Mouse (Mus musculus): ENCODE results near the gene Hist1h2bg. TPM values are rescaled to one million over a fixed set of nuclear protein-coding genes. Genes with fewer than 3 reads are reported as not detected.

The Hist1h2bg gene
- polyA plus RNA-seq, 1 experiment, result 25.1 TPM

Other genes with a start within 250 kb of the Hist1h2bg start
- 22.2 and 24.3 TPM in 2 replicates for gene Zfp322a, start 202.2 kb upstream of the Hist1h2bg start, polyA plus RNA-seq (2012; rRNA removed)
- gene Abt1, start 147.5 kb upstream of the Hist1h2bg start, polyA plus RNA-seq (2012; rRNA removed), result 8.5 and 9.1 TPM in 2 replicates
- 0.06 and 0.07 TPM in 2 replicates for gene Btn1a1, start 105.5 kb upstream of the Hist1h2bg start, polyA plus RNA-seq (2012; rRNA removed)
- 0.04 and 0.11 TPM in 2 replicates for gene Btn2a2, start 82.5 kb upstream of the Hist1h2bg start, polyA plus RNA-seq (2012; rRNA removed)
- 14.7 and 20.5 TPM in 2 replicates for gene Hist1h4h, start 40.3 kb upstream of the Hist1h2bg start, polyA plus RNA-seq (2012; rRNA removed)
- 187 and 225 TPM in 2 replicates for gene Hist1h2af, start 37.5 kb upstream of the Hist1h2bg start, polyA plus RNA-seq (2012; rRNA removed)
- gene Hist1h3g, start 36.0 kb upstream of the Hist1h2bg start, polyA plus RNA-seq (2012; rRNA removed), result 16.6 and 25.3 TPM in 2 replicates
- gene Hist1h2bh, start 28.0 kb upstream of the Hist1h2bg start, polyA plus RNA-seq (2012; rRNA removed), result 2.4 and 4.0 TPM in 2 replicates
- 2.5 and 3.5 TPM in 2 replicates for gene Hist1h3f, start 27.3 kb upstream of the Hist1h2bg start, polyA plus RNA-seq (2012; rRNA removed)
- 10.2 and 14.3 TPM in 2 replicates for gene Hist1h4f, start 19.7 kb upstream of the Hist1h2bg start, polyA plus RNA-seq (2012; rRNA removed)
- gene Hist1h1d, start 18.1 kb upstream of the Hist1h2bg start, polyA plus RNA-seq (2012; rRNA removed), result 0.30 and 0.45 TPM in 2 replicates
- 20.2 and 31.1 TPM in 2 replicates for gene Hist1h3e, start 9.0 kb upstream of the Hist1h2bg start, polyA plus RNA-seq (2012; rRNA removed)
- gene Hist1h2ae, start 176 bp upstream of the Hist1h2bg start, polyA plus RNA-seq (2012; rRNA removed), result 9.2 and 10.5 TPM in 2 replicates
- 7.5 and 10.9 TPM in 2 replicates for gene Hist1h2bf, start 2.8 kb downstream of the Hist1h2bg start, polyA plus RNA-seq (2012; rRNA removed)
- 4.5 and 5.4 TPM in 2 replicates for gene Hist1h2ad, start 3.0 kb downstream of the Hist1h2bg start, polyA plus RNA-seq (2012; rRNA removed)
- gene Hist1h3d, start 4.4 kb downstream of the Hist1h2bg start, polyA plus RNA-seq (2012; rRNA removed), result 14.9 and 24.5 TPM in 2 replicates
- 6.8 and 9.8 TPM in 2 replicates for gene Hist1h4d, start 10.2 kb downstream of the Hist1h2bg start, polyA plus RNA-seq (2012; rRNA removed)
- 2.1 and 2.5 TPM in 2 replicates for gene Hist1h2be, start 49.7 kb downstream of the Hist1h2bg start, polyA plus RNA-seq (2012; rRNA removed)
- gene Hist1h1e, start 51.2 kb downstream of the Hist1h2bg start, polyA plus RNA-seq (2012; rRNA removed), result 5.2 and 7.1 TPM in 2 replicates
- gene Hist1h2ac, start 112.6 kb downstream of the Hist1h2bg start, polyA plus RNA-seq (2012; rRNA removed), result 1.2 and 1.3 TPM in 2 replicates
- 25.7 and 29.8 TPM in 2 replicates for gene Hist1h2bc, start 112.8 kb downstream of the Hist1h2bg start, polyA plus RNA-seq (2012; rRNA removed)
- gene Hist1h1t, start 124.4 kb downstream of the Hist1h2bg start, polyA plus RNA-seq (2012; rRNA removed), result 0.16 TPM in 1 of 2 replicates, not detected in the other
- 7.0 and 8.6 TPM in 2 replicates for gene Hist1h4c, start 127.1 kb downstream of the Hist1h2bg start, polyA plus RNA-seq (2012; rRNA removed)
- gene Hfe, start 139.5 kb downstream of the Hist1h2bg start, polyA plus RNA-seq (2012; rRNA removed), result 2.3 and 2.4 TPM in 2 replicates
- gene Hist1h1c, start 167.4 kb downstream of the Hist1h2bg start, polyA plus RNA-seq (2012; rRNA removed), result 12.2 and 12.7 TPM in 2 replicates
- gene Hist1h3c, start 174.2 kb downstream of the Hist1h2bg start, polyA plus RNA-seq (2012; rRNA removed), result 19.7 and 29.1 TPM in 2 replicates
- gene Hist1h2bb, start 175.3 kb downstream of the Hist1h2bg start, polyA plus RNA-seq (2012; rRNA removed), result 6.1 and 9.8 TPM in 2 replicates
- 24.0 and 28.7 TPM in 2 replicates for gene Hist1h2ab, start 179.7 kb downstream of the Hist1h2bg start, polyA plus RNA-seq (2012; rRNA removed)
- gene Hist1h3b, start 180.9 kb downstream of the Hist1h2bg start, polyA plus RNA-seq (2012; rRNA removed), result 26.1 and 47.9 TPM in 2 replicates
- gene Hist1h4b, start 185.6 kb downstream of the Hist1h2bg start, polyA plus RNA-seq (2012; rRNA removed), result 20.0 and 24.9 TPM in 2 replicates
- gene Hist1h4a, start 189.8 kb downstream of the Hist1h2bg start, polyA plus RNA-seq (2012; rRNA removed), result 8.6 and 12.5 TPM in 2 replicates
- gene Hist1h3a, start 191.0 kb downstream of the Hist1h2bg start, polyA plus RNA-seq (2012; rRNA removed), result 15.6 and 21.5 TPM in 2 replicates
- gene Hist1h1a, start 192.3 kb downstream of the Hist1h2bg start, polyA plus RNA-seq (2012; rRNA removed), result 3.5 and 4.3 TPM in 2 replicates
- 0.02 TPM in 1 of 2 replicates, not detected in the other for gene Trim38, start 198.5 kb downstream of the Hist1h2bg start, polyA plus RNA-seq (2012; rRNA removed)
- gene Slc17a2, start 235.6 kb downstream of the Hist1h2bg start, polyA plus RNA-seq (2012; rRNA removed), result not detected in 2 replicates

Measured in central nervous system, embryonic 14 days (tissue).